Mouse (Mus musculus): Measurements from ENCODE around the gene Dock2.
A peak's percentile ranks its signal among the peaks of the same experiment; 100 is the strongest.
"Not testable (repeated sequence)": the region's sequence is repeated elsewhere in the genome, so short reads cannot be mapped to it uniquely, and the experiment has no call there.

The Dock2 gene

GRCm38 (mm10) chr11:34783587-34784043, at the start of gene Dock2:
Dock2 (minus strand) TSS chr11:34783892.
- DNase-seq (ENCODE audit: low spot score) = no peak

GRCm38 (mm10) chr11:34832678-34833077, 49.0 kb upstream of the Dock2 start:
- DNase-seq (ENCODE audit: low spot score) = no peak

GRCm38 (mm10) chr11:34827803-34828202, 44.1 kb upstream of the Dock2 start:
- DNase-seq (ENCODE audit: low spot score) = no peak

- DNase-seq (ENCODE audit: low spot score) = no peak
These were observed 43.2 kb upstream of the Dock2 start for GRCm38 (mm10) chr11:34826940-34827339.

GRCm38 (mm10) chr11:34824791-34825190, 41.1 kb upstream of the Dock2 start:
- DNase-seq (ENCODE audit: low spot score) = no peak

- no peak for DNase-seq (ENCODE audit: low spot score)
These were observed 31.1 kb upstream of the Dock2 start for GRCm38 (mm10) chr11:34814767-34815166.

- no peak for DNase-seq (ENCODE audit: low spot score)
These were observed 30.6 kb upstream of the Dock2 start for GRCm38 (mm10) chr11:34814319-34814718.

- DNase-seq (ENCODE audit: low spot score) = not testable (repeated sequence)
These were observed 21.3 kb upstream of the Dock2 start for GRCm38 (mm10) chr11:34805026-34805425.

GRCm38 (mm10) chr11:34798066-34798465, 14.4 kb upstream of the Dock2 start:
- not testable (repeated sequence) for DNase-seq (ENCODE audit: low spot score)

GRCm38 (mm10) chr11:34796097-34796496, 12.4 kb upstream of the Dock2 start:
- no peak for DNase-seq (ENCODE audit: low spot score)

- peak; percentile 49 for DNase-seq (ENCODE audit: low spot score)
These were observed 8.2 kb upstream of the Dock2 start for GRCm38 (mm10) chr11:34791872-34792271.

- no peak for DNase-seq (ENCODE audit: low spot score)
These were observed 1.2 kb upstream of the Dock2 start for GRCm38 (mm10) chr11:34784864-34785263.

- DNase-seq (ENCODE audit: low spot score) = no peak
These were observed 919 bp downstream of the Dock2 start for GRCm38 (mm10) chr11:34782516-34783430.

- DNase-seq (ENCODE audit: low spot score) = no peak
These were observed 2.9 kb downstream of the Dock2 start for GRCm38 (mm10) chr11:34780786-34781185.

- DNase-seq (ENCODE audit: low spot score) = no peak
These were observed 3.7 kb downstream of the Dock2 start for GRCm38 (mm10) chr11:34779966-34780365.

- no peak for DNase-seq (ENCODE audit: low spot score)
These were observed 5.3 kb downstream of the Dock2 start for GRCm38 (mm10) chr11:34778351-34778750.

GRCm38 (mm10) chr11:34777529-34777928, 6.2 kb downstream of the Dock2 start:
- DNase-seq (ENCODE audit: low spot score) = no peak

- DNase-seq (ENCODE audit: low spot score) = no peak
These were observed 7.6 kb downstream of the Dock2 start for GRCm38 (mm10) chr11:34776054-34776453.

GRCm38 (mm10) chr11:34774636-34775035, 9.1 kb downstream of the Dock2 start:
- DNase-seq (ENCODE audit: low spot score) = no peak

GRCm38 (mm10) chr11:34773304-34773895, 10.3 kb downstream of the Dock2 start:
- no peak for DNase-seq (ENCODE audit: low spot score)

- peak; percentile 71 for DNase-seq (ENCODE audit: low spot score)
These were observed 12.3 kb downstream of the Dock2 start for GRCm38 (mm10) chr11:34771221-34771986.

- DNase-seq (ENCODE audit: low spot score) = no peak
These were observed 13.0 kb downstream of the Dock2 start for GRCm38 (mm10) chr11:34770666-34771065.

Data from testis, postnatal 10 days (tissue).